Mouse (Mus musculus) heart, embryonic 13.5 days (tissue): Measurements from ENCODE around the gene Pik3ip1. TPM values are rescaled to one million over a fixed set of nuclear protein-coding genes. Genes with fewer than 3 reads are reported as not detected.

ENCODE experiments used
- ATAC-seq: fragments of 200-750 bp; cut with Nextera tagmentation; 2 replicates; pipeline ENCODE4 v1.8.0; 2017; ENCODE audit warnings: moderate TSS enrichment; ENCODE audit not compliant: insufficient number of reproducible peaks, low FRiP score, low TSS enrichment; ENCODE audit errors: extremely low read depth
- H3K27ac ChIP-seq: fragments of 300-500 bp; sonication (generic); replicated peaks from 2 replicates; pipeline ENCODE4 v1.5.1; 2015; ENCODE audit warnings: moderate library complexity, mild to moderate bottlenecking, inconsistent platforms
- H3K27me3 ChIP-seq: fragments of 300-500 bp; sonication (generic); replicated peaks from 2 replicates; pipeline ENCODE4 v1.6.1; 2015; ENCODE audit warnings: mild to moderate bottlenecking, inconsistent platforms
- H3K36me3 ChIP-seq: fragments of 300-500 bp; sonication (generic); 2 replicates; pipeline ENCODE4 v1.6.1; 2015; ENCODE audit warnings: mild to moderate bottlenecking, inconsistent platforms
- H3K4me1 ChIP-seq: fragments of 300-500 bp; sonication (generic); 2 replicates; pipeline ENCODE4 v1.6.1; 2015; ENCODE audit warnings: inconsistent platforms
- H3K4me2 ChIP-seq: fragments of 300-500 bp; sonication (generic); 2 replicates; pipeline ENCODE4 v1.6.1; 2015; ENCODE audit warnings: inconsistent platforms, mild to moderate bottlenecking, moderate library complexity
- H3K4me3 ChIP-seq: fragments of 300-500 bp; sonication (generic); 2 replicates; pipeline ENCODE4 v1.5.1; 2015; ENCODE audit warnings: moderate library complexity, mild to moderate bottlenecking, inconsistent platforms
- H3K9ac ChIP-seq: fragments of 300-500 bp; sonication (generic); 2 replicates; pipeline ENCODE4 v1.6.1; 2015; ENCODE audit warnings: inconsistent platforms, mild to moderate bottlenecking, moderate library complexity
- H3K9me3 ChIP-seq: fragments of 300-500 bp; sonication (generic); 2 replicates; pipeline ENCODE4 v1.6.1; 2016; ENCODE audit warnings: inconsistent platforms
- WGBS: fragments of 180-500 bp; shearing (Covaris S2); methylation state at CpG from one replicate; pipeline ENCODE4 v1.1.7; 2015; ENCODE audit warnings: mixed read lengths; 5-methylcytosine and 5-hydroxymethylcytosine counted together
- polyA plus RNA-seq: library from polyadenylated mRNA; unstranded; fragments of >200 nt; fragmentation: Nextera tagmentation; extraction: Ambion mirVana; gene quantifications from 2 replicates; pipeline ENCODE4 v1.2.1, GENCODE M21; 2015

Gene Pik3ip1
- polyA plus RNA-seq = 19.0 and 25.9 TPM in 2 replicates

GRCm38 (mm10) chr11:3329891-3330451, at the start of gene Pik3ip1:
Gene Pik3ip1 (plus strand): TSS chr11:3330401.
- ATAC-seq = no peak
- H3K36me3 ChIP-seq = peaks cover 17% of the 10 kb centered on the region
- H3K27ac ChIP-seq = peak within 1 kb of the TSS; percentile 78
- H3K9me3 ChIP-seq = no peaks in the 10 kb centered on the region
- H3K4me1 ChIP-seq = peaks cover 47% of the 10 kb centered on the region
- peak within 1 kb of the TSS; percentile 85 for H3K9ac ChIP-seq
- H3K4me2 ChIP-seq = peak within 1 kb of the TSS; percentile 99
- H3K27me3 ChIP-seq = no peaks in the 10 kb centered on the region
- peak within 1 kb of the TSS; percentile 63 for H3K4me3 ChIP-seq

DNA sequence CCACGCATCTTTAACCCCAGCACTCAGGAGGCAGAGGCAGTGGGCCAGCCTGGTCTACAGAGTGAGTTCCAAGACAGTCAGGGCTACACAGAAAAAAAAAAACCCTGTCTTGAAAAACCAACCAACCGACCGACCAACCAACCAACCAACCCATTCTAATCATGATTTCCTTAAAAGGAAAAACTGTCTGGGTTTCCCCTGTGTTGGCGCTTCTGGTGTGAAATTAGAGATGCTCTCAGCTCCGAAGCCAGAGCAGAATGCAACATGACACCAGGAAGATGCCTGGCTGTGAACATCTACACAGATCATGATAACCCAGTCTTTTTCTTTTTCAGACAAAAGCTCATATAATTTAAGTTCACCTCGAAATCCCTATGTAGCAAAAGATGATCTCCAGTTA, 47.3 kb upstream of the Pik3ip1 start:
- no peaks in the 10 kb centered on the region for H3K36me3 ChIP-seq
- H3K9ac ChIP-seq = no peak overlapping the region
- H3K4me1 ChIP-seq = peaks cover 4% of the 10 kb centered on the region
- H3K4me3 ChIP-seq = no peak overlapping the region
- no peaks in the 10 kb centered on the region for H3K27me3 ChIP-seq
- no peak for ATAC-seq
- 77% methylated on average over 6 of the region's 6 CpGs for WGBS
- peaks cover 14% of the 10 kb centered on the region; the same call in 1 of the 2 replicates for H3K9me3 ChIP-seq
- no peak overlapping the region for H3K4me2 ChIP-seq
- H3K27ac ChIP-seq = no peak overlapping the region

GRCm38 (mm10) chr11:3283645-3284044, 46.6 kb upstream of the Pik3ip1 start:
- 88% methylated on average over 6 of the region's 6 CpGs for WGBS
- no peak overlapping the region for H3K9ac ChIP-seq
- H3K4me3 ChIP-seq = no peak overlapping the region
- H3K9me3 ChIP-seq = peaks cover 14% of the 10 kb centered on the region; the same call in 1 of the 2 replicates
- no peaks in the 10 kb centered on the region for H3K36me3 ChIP-seq
- H3K4me2 ChIP-seq = no peak overlapping the region
- no peak overlapping the region for H3K27ac ChIP-seq
- no peaks in the 10 kb centered on the region for H3K27me3 ChIP-seq
- peaks cover 9% of the 10 kb centered on the region for H3K4me1 ChIP-seq
- no peak for ATAC-seq

GRCm38 (mm10) chr11:3285940-3286339, 44.3 kb upstream of the Pik3ip1 start:
- no peak overlapping the region for H3K4me3 ChIP-seq
- ATAC-seq = no peak
- H3K27me3 ChIP-seq = no peaks in the 10 kb centered on the region
- H3K27ac ChIP-seq = no peak overlapping the region
- no peak overlapping the region for H3K9ac ChIP-seq
- WGBS = 76% methylated on average over 3 of the region's 3 CpGs
- H3K36me3 ChIP-seq = 0 out of 2 replicates have a peak, but pooled peaks cover under 1% of the 10 kb centered on the region
- peaks cover 8% of the 10 kb centered on the region; the same call in 1 of the 2 replicates for H3K9me3 ChIP-seq
- H3K4me1 ChIP-seq = peaks cover 12% of the 10 kb centered on the region
- H3K4me2 ChIP-seq = no peak overlapping the region

DNA sequence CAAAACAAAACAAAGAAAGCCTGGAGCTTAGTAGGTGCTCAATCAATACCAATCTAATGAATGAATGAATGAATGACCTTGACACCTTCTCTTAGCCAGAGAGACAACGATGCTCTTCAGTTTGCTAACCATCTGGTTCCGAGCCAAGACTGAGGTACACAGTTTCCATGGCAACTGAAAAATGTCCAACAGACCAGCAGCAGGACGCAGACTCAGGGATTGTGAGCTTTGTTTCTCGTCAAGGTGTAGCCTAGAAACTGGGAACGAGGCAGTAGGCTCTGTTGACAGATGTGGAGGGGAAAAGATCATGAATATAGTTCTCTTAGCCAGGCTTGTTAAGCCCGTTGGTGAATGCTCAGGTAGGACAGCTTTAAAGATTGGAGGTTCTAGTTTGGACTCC, 43.1 kb upstream of the Pik3ip1 start:
- Histone ChIP-seq H3K27ac (no peak overlapping the region), H3K9me3 (no peaks in the 10 kb centered on the region), H3K4me1 (peaks cover 22% of the 10 kb centered on the region), H3K4me3 (no peak overlapping the region), H3K4me2 (no peak overlapping the region), H3K36me3 (0 out of 2 replicates have a peak, but pooled peaks cover 5% of the 10 kb centered on the region), H3K9ac (no peak overlapping the region), H3K27me3 (no peaks in the 10 kb centered on the region)
- WGBS = 66% methylated on average over 6 of the region's 6 CpGs
- no peak for ATAC-seq

GRCm38 (mm10) chr11:3287921-3288320, 42.3 kb upstream of the Pik3ip1 start:
- Histone ChIP-seq H3K27ac (peak overlapping the region; percentile 100; the same call in 1 of the 2 replicates), H3K4me2 (peak overlapping the region; percentile 99), H3K4me1 (peaks cover 30% of the 10 kb centered on the region), H3K4me3 (peak overlapping the region; percentile 69), H3K36me3 (0 out of 2 replicates have a peak, but pooled peaks cover 5% of the 10 kb centered on the region), H3K27me3 (no peaks in the 10 kb centered on the region), H3K9ac (peak overlapping the region; percentile 98), H3K9me3 (no peaks in the 10 kb centered on the region)
- WGBS = 56% methylated on average over 5 of the region's 5 CpGs
- ATAC-seq = no peak

- no peaks in the 10 kb centered on the region for H3K27me3 ChIP-seq
- peak within 1 kb of the TSS; percentile 100 for H3K27ac ChIP-seq
- H3K4me3 ChIP-seq = peak within 1 kb of the TSS; percentile 69
- peak within 1 kb of the TSS; percentile 98 for H3K9ac ChIP-seq
- H3K9me3 ChIP-seq = no peaks in the 10 kb centered on the region
- peak within 1 kb of the TSS; percentile 99 for H3K4me2 ChIP-seq
- peaks cover 13% of the 10 kb centered on the region for H3K36me3 ChIP-seq
- under 1% methylated on average over 41 of the region's 41 CpGs for WGBS
- H3K4me1 ChIP-seq = peaks cover 38% of the 10 kb centered on the region
- ATAC-seq = peak; percentile 0; the same call in 1 of the 2 replicates
Observed at GRCm38 (mm10) chr11:3288521-3289301, 41.5 kb upstream of the Pik3ip1 start, which contains the start of gene Patz1. Gene Patz1 (plus strand): TSS chr11:3288874.

DNA sequence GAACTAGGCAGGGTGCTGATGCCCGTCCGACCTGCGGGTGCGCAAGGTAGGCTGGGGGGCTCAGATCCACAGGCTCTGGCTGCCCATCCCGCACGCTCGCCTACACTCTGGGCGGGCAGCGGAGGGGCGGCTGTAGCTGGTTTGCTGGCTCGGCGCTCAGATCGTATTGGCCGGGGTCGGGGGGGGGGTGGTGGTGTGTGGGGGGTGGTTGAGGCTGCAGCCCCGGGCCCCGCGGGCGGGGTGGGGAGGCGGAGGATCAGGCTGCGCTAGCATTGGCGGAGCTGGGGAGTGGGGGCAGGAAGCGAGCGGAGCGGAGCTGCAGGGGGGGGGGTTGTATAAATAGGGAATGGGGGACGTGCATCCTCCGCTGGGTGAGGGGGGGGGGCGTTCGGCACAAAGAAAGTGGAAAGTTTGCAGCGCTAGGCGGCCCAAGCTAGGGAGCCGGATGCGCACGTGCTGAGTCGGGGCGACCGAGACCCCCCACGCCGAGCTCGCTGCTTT, 40.8 kb upstream of the Pik3ip1 start:
- Histone ChIP-seq H3K27me3 (no peaks in the 10 kb centered on the region), H3K36me3 (peaks cover 19% of the 10 kb centered on the region), H3K9me3 (no peaks in the 10 kb centered on the region), H3K4me1 (peaks cover 45% of the 10 kb centered on the region), H3K27ac (peak overlapping the region; percentile 100), H3K4me3 (peak overlapping the region; percentile 69), H3K9ac (peak overlapping the region; percentile 98), H3K4me2 (peak overlapping the region; percentile 99)
- WGBS = 0% methylated on average over 33 of the region's 40 CpGs
- ATAC-seq = peak; percentile 72

DNA sequence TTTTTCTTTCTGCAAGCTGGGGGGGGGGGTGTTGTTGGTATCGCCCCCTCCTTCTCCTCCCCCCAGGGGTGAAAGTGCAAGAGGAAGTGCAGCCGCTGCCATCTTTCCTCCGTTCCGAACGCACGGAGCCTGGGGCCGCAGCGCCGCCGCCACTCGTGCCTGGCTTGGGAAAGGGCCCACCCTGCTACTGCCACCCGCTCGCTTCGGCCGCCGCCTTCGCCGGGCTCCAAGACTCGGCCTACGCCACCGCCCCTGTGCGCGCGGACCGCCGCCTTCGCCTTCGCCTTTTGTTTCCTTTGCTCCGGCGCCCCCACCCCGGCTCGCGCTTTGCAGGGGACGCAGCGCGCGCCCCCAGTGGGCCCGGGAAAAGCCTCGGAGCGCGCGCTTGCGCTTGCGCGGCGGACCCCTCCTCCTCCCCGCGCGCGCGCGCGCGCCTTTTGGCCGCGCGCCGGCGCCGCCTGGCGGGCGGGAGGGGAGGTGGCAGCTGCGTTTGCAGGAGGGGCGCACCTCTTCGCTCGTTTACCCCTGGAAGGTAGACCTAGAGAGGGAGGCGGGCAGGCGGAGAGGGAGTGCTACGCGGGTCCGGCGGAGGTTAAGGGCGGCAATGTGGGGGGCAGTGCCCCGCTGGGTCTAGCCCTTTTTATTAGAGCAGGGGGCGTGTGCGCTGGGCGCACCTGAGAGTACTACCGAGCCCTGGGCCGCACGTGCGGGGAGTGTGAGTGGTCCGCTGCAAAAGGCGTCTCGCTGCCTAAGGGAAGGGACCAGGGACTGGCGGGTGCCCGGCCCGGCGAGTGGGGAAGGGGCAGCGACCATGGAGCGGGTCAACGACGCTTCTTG, 40.2 kb upstream of the Pik3ip1 start:
- Histone ChIP-seq H3K4me3 (peak overlapping the region; percentile 69), H3K27ac (peak overlapping the region; percentile 100), H3K4me2 (peak overlapping the region; percentile 99), H3K36me3 (peaks cover 26% of the 10 kb centered on the region), H3K9me3 (no peaks in the 10 kb centered on the region), H3K4me1 (peaks cover 50% of the 10 kb centered on the region), H3K9ac (peak overlapping the region; percentile 98), H3K27me3 (no peaks in the 10 kb centered on the region)
- under 1% methylated on average over 76 of the region's 92 CpGs for WGBS
- peak; percentile 55 for ATAC-seq

DNA sequence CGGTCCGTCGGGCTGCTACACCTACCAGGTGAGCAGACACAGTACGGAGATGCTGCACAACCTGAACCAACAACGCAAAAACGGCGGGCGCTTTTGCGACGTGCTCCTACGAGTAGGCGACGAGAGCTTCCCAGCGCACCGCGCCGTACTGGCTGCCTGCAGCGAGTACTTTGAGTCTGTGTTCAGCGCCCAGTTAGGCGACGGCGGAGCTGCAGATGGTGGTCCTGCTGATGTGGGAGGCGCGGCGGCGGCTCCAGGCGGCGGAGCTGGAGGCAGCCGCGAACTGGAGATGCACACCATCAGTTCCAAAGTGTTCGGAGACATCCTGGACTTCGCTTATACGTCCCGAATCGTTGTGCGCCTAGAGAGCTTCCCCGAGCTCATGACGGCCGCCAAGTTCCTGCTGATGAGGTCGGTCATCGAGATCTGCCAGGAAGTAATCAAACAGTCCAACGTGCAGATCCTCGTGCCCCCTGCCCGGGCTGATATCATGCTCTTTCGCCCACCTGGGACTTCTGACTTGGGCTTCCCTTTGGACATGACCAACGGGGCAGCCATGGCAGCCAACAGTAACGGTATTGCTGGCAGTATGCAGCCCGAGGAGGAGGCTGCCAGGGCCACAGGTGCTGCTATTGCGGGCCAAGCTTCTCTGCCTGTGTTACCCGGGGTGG, 39.4 kb upstream of the Pik3ip1 start:
- peak overlapping the region; percentile 99 for H3K4me2 ChIP-seq
- under 1% methylated on average over 50 of the region's 50 CpGs for WGBS
- peaks cover 57% of the 10 kb centered on the region for H3K4me1 ChIP-seq
- peak overlapping the region; percentile 69 for H3K4me3 ChIP-seq
- no peaks in the 10 kb centered on the region for H3K27me3 ChIP-seq
- H3K27ac ChIP-seq = peak overlapping the region; percentile 100
- no peak for ATAC-seq
- H3K36me3 ChIP-seq = peaks cover 33% of the 10 kb centered on the region
- H3K9me3 ChIP-seq = no peaks in the 10 kb centered on the region
- peak overlapping the region; percentile 98 for H3K9ac ChIP-seq
